Mouse (Mus musculus) liver, postnatal 0 days (tissue): ENCODE data around the gene Tph1. TPM values are rescaled to one million over a fixed set of nuclear protein-coding genes. Genes with fewer than 3 reads are reported as not detected.

Experiments
- ATAC-seq: fragments of 200-750 bp; cut with Nextera tagmentation; 2 replicates; pipeline ENCODE4 v1.8.0; 2017; ENCODE audit warnings: mild to moderate bottlenecking, moderate library complexity
- DNase-seq: peaks from one replicate; pipeline ENCODE4 v3.0.0-alpha.2; 2016
- H3K27ac ChIP-seq: fragments of 300-500 bp; sonication (generic); 2 replicates; pipeline ENCODE4 v1.5.1; 2014; ENCODE audit warnings: antibody characterized with exemption, moderate library complexity, mild to moderate bottlenecking, low read depth
- H3K27me3 ChIP-seq: fragments of 300-500 bp; sonication (generic); 2 replicates; pipeline ENCODE4 v1.6.1; 2014; ENCODE audit warnings: low read length, control low read depth, mixed read lengths; ENCODE audit not compliant: insufficient read depth
- H3K36me3 ChIP-seq: fragments of 300-500 bp; sonication (generic); replicated peaks from 2 replicates; pipeline ENCODE4 v1.6.1; 2014; ENCODE audit warnings: mild to moderate bottlenecking, control low read depth, low read length, moderate library complexity, mixed read lengths; ENCODE audit not compliant: insufficient read depth
- H3K4me1 ChIP-seq: fragments of 300-500 bp; sonication (generic); 2 replicates; pipeline ENCODE4 v1.6.1; 2014; ENCODE audit warnings: antibody characterized with exemption, mild to moderate bottlenecking, control low read depth; ENCODE audit not compliant: insufficient read depth
- H3K4me2 ChIP-seq: fragments of 300-500 bp; sonication (generic); 2 replicates; pipeline ENCODE4 v1.6.1; 2014; ENCODE audit warnings: low read depth, mild to moderate bottlenecking, low read length, moderate library complexity, mixed read lengths
- H3K4me3 ChIP-seq: fragments of 300-500 bp; sonication (generic); 2 replicates; pipeline ENCODE4 v1.5.1; 2014; ENCODE audit warnings: low read depth, low read length
- H3K9ac ChIP-seq: fragments of 300-500 bp; sonication (generic); replicated peaks from 2 replicates; pipeline ENCODE4 v1.6.1; 2014; ENCODE audit warnings: mild to moderate bottlenecking, moderate library complexity
- H3K9me3 ChIP-seq: fragments of 300-500 bp; sonication (generic); 2 replicates; pipeline ENCODE4 v1.6.1; 2016; ENCODE audit warnings: mild to moderate bottlenecking, control low read depth, low read length, mixed read lengths
- CTCF ChIP-seq: sonication (generic); IDR thresholded peaks from 2 replicates; pipeline ENCODE4 v1.5.1; 2016; ENCODE audit warnings: antibody characterized with exemption, low read depth
- EP300 ChIP-seq: IDR thresholded peaks from 2 replicates; pipeline ENCODE4 v1.6.1; 2016; ENCODE audit warnings: antibody characterized with exemption, low read depth, mild to moderate bottlenecking
- WGBS: fragments of 180-500 bp; shearing (Covaris S2); extraction: QIAGEN DNeasy Blood & Tissue Kit; methylation state at CpG from one replicate; pipeline ENCODE4 v1.1.7; 2014; ENCODE audit not compliant: insufficient replicate concordance; 5-methylcytosine and 5-hydroxymethylcytosine counted together
- polyA plus RNA-seq: library from polyadenylated mRNA; unstranded; fragments of >200 nt; fragmentation: Nextera tagmentation; extraction: Ambion mirVana; gene quantifications from 2 replicates; pipeline ENCODE4 v1.2.1, GENCODE M21; 2015

Gene Tph1
- polyA plus RNA-seq, 1 experiment from 2014 or later = not detected

DNA sequence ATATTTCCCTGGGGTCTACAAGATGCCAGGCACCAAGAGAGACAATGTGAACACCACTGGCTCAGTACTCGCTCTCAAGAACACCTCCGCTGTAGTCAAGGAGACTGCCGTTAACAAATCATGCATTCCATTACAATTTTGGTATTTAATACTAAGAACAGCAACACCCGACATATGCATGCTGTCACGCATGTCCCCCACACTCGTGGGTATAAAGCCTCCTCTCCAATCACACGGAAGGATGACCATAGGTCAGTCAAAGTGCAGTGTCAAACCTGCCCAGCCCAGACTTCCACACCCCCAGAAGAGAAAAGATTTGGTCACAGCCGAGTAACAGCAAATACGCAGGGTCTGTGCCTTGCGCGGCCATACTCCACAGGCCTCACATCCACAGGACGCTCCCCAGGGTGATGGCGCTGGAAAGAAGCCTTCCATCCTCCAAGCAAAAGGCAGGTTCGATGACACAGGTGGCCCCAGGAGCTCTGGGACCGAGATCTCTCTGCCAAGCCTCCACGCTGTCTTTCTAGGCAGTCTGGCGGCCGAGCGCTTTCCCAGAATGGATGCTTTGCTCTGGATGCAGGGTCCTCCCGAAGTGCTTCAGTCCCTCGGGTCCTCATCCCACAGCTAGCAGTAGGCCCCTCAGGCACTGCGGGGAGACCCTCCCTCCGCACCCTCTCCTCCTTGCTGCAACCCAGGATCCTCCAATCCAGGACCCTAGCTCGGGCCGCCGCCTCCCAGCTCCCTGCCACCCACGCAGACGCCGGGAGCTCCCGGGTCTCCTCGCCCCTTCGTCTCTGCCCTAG, 33.2 kb downstream of the Tph1 start:
- 14% methylated on average over 32 of the region's 32 CpGs for WGBS

DNA sequence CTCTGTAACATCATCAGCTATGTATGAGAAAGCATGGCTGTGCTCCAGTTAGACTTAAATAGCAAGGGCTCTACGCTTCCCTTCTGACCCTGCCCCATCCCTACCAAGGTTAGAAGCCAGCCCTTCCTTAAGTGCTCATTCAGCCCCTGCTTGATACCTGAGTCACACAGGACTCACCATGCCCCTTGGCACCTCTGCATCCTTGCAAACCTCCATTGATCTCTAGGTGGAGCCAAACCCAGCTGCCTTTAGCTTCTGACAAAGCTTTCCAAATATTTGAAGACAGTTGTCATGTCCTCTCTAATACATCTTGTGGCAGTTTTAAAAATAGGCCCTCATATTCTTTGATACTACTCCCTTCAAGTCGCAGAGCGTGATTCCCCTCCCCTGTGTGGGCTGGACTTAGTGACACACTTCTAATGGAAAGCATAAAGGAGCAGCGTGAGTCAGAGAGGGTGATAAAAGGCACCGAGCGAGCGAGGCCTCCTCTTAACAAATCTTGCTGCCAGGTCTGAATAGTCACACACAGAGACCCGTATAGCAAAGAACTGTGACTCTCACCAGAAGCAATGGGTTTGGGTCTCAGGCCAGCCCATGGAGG, 43.9 kb downstream of the Tph1 start:
- H3K9me3 ChIP-seq = no peaks in the 10 kb centered on the region
- H3K9ac ChIP-seq = no peak overlapping the region
- no peak for ATAC-seq
- DNase-seq = no peak
- 83% methylated on average over 8 of the region's 8 CpGs for WGBS
- H3K4me3 ChIP-seq = no peak overlapping the region
- H3K4me1 ChIP-seq = no peaks in the 10 kb centered on the region
- TF ChIP-seq CTCF (no peak), EP300 (no peak)
- no peak overlapping the region for H3K27ac ChIP-seq
- H3K4me2 ChIP-seq = no peak overlapping the region
- no peaks in the 10 kb centered on the region for H3K27me3 ChIP-seq
- no peaks in the 10 kb centered on the region for H3K36me3 ChIP-seq

More for the DNA sequence above, 33.2 kb downstream of the Tph1 start:
- H3K4me2 ChIP-seq = peak overlapping the region; percentile 99
- H3K4me3 ChIP-seq = peak overlapping the region; percentile 77
- ATAC-seq = peak; percentile 18
- H3K9me3 ChIP-seq = no peaks in the 10 kb centered on the region
- H3K27me3 ChIP-seq = no peaks in the 10 kb centered on the region
- peaks cover 15% of the 10 kb centered on the region for H3K4me1 ChIP-seq
- 0 out of 2 replicates have a peak overlapping the region, but pooled peaks have one; percentile 57 for H3K27ac ChIP-seq
- H3K36me3 ChIP-seq = no peaks in the 10 kb centered on the region
- H3K9ac ChIP-seq = peak overlapping the region; percentile 83
- DNase-seq = no peak
- TF ChIP-seq CTCF (no peak), EP300 (no peak)

DNA sequence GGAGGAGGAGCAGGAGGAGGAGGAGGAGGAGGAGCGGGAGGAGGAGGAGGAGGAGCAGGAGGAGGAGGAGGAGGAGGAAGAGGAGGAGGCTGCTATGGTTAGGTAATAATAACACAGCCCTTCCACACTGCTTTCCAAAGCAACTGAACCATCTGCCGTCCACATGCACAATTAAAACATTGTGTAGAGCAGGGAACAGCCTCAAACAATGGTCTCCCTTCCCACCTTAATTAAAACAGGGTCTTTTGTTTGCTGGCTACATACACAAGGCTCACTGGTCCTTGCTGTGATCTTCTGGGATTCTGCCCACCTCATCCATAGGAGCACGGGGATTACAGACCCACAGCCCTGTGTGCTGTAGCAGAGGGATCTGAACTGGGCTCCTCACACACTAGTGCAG, 48.4 kb downstream of the Tph1 start:
- Histone ChIP-seq H3K36me3 (0 out of 2 replicates have a peak, but pooled peaks cover 3% of the 10 kb centered on the region), H3K9me3 (no peaks in the 10 kb centered on the region), H3K27me3 (no peaks in the 10 kb centered on the region), H3K9ac (no peak overlapping the region), H3K27ac (no peak overlapping the region), H3K4me1 (no peaks in the 10 kb centered on the region), H3K4me2 (no peak overlapping the region), H3K4me3 (no peak overlapping the region)
- no peak for DNase-seq
- WGBS = 79% methylated on average over 2 of the region's 3 CpGs
- TF ChIP-seq EP300 = no peak
- no peak for TF ChIP-seq CTCF
- no peak for ATAC-seq

DNA sequence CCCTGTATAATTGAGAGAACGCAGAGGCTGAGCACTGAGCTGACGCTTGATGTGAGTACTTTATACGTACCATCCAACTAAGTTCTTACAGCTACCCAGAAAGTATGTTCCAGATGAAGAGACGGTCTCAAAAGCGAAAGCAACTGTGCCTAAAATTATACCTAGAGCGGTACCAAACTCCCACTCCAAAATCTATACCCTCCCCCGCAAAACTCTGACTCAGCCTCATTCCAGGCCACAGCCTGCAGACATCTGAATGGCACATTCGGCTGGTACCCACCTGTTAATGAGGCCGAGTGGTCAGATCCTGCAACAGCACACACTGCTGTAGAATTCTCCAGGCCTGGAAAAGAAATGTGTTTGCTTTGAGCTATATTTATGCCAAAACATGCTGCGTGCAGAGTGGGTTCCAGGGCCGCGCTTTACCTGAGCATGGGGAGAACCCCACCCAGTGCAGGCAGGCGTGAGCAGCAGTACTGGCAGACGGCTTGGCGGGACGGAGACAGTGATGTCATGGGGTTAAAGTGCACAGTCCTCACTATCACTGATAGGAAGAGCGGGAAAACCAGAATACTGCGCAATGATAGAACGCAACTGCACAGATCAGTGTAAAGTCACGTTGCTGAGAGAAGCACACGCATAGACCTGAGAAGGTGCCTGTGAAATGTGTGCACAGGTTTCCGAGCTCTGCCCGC, 53.8 kb downstream of the Tph1 start:
- Histone ChIP-seq H3K27ac (no peak overlapping the region), H3K4me3 (no peak overlapping the region), H3K9ac (no peak overlapping the region), H3K36me3 (peaks cover 7% of the 10 kb centered on the region; the same call in 1 of the 2 replicates), H3K4me1 (peaks cover 5% of the 10 kb centered on the region; the same call in 1 of the 2 replicates), H3K9me3 (no peaks in the 10 kb centered on the region), H3K4me2 (no peak overlapping the region), H3K27me3 (no peaks in the 10 kb centered on the region)
- DNase-seq = no peak
- WGBS = 88% methylated on average over 23 of the region's 23 CpGs
- ATAC-seq = no peak
- TF ChIP-seq EP300 = no peak
- no peak for TF ChIP-seq CTCF

DNA sequence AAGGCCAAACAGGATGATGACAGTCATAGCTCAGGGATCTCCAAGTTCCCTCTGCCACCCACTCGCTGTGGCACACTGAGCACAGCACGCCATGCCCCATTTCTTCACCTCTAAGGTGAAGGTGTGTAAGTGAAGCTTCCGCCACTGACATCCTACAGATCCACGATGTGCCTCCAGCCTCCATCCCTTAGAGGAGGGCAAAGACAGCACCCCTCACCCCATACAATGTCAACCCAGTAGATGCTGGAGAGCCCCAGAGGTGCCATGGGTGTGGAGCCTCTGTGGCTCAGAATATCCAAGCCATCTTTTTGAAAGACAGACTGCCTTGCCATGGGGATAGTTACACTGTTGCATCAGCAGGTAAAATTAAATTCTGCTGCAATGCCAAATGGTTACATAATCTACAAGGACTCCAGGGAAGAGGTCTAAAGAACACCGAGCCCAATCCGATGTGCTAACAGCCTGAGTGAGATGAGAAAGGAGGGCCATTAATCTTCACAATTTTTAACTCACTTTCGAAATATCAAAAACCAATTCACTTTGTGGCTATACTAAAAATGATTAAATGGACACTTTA, 55.8 kb downstream of the Tph1 start:
- peak; percentile 56 for ATAC-seq

More for the DNA sequence above, 55.8 kb downstream of the Tph1 start:
- Histone ChIP-seq H3K9ac (no peak overlapping the region), H3K36me3 (peaks cover 7% of the 10 kb centered on the region; the same call in 1 of the 2 replicates), H3K4me1 (peaks cover 5% of the 10 kb centered on the region; the same call in 1 of the 2 replicates), H3K27me3 (no peaks in the 10 kb centered on the region), H3K4me3 (no peak overlapping the region), H3K9me3 (no peaks in the 10 kb centered on the region), H3K4me2 (no peak overlapping the region), H3K27ac (no peak overlapping the region)
- no peak for DNase-seq
- TF ChIP-seq CTCF = no peak
- no peak for TF ChIP-seq EP300
- WGBS = 80% methylated on average over 7 of the region's 7 CpGs
